Mouse (Mus musculus): ENCODE measurements around the gene Efna4. TPM values are rescaled to one million over a fixed set of nuclear protein-coding genes. Genes with fewer than 3 reads are reported as not detected.

The Efna4 gene
- total RNA-seq, 2 experiments from 2014 or later: 1.2 TPM; not detected in 1

DNA sequence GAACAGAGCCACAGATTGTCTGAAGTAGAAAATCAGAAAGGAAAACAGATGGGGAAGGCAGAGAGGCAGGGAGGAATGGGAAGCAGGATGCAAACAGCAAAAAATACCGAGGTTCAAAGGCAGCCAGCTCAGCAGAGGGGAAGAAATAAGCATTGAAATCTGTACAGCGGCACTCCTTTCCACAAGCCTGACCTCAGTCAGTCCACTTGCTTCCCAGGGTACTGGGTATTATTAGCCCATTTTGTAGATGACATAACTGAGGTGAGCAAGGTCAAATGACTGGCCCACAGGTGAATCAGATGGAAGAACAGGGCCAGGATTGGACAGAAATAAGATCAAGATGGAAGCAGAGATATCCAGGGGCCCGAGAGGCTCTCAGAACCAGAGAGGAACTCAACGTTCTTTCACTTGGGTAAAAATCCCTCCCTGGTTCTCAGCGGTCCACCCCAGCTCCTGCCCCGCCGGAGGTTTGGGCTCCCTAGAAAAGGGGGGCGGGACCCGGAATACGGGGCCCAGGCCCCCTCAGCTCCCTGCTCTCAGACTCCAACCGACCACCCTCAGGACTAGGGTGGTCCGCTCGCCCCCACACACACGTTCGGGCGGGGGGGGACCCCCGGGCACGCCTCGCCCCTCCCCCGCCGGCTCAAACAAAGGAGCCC lies 637 bp downstream of the Efna4 start:
- intact Hi-C loops (cut with DNase I): no loop called here
- DNase-seq (ENCODE audit: low spot score in 2 of 2): no peak

DNA sequence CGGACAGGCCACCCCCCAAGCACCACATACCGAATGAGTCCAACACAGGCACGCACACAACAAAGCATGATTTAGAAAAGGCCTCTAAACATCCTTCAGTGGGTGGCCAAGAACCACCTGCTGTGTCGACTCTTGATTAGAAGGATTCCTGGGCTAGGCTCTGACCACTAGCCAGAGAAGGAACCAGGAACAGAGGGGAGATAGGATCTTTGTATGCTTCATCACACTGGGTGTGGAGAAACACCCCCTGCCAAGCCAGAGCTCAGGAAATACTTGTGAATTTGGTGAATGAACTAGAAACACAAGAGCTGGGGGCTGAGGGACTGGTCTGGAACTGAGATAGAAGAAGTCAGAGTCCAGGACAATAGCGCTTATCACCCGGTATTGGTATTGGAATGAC lies 1.3 kb downstream of the Efna4 start:
- intact Hi-C loops (cut with DNase I): no loop called here
- no peak for DNase-seq (ENCODE audit: low spot score in 2 of 2)

DNA sequence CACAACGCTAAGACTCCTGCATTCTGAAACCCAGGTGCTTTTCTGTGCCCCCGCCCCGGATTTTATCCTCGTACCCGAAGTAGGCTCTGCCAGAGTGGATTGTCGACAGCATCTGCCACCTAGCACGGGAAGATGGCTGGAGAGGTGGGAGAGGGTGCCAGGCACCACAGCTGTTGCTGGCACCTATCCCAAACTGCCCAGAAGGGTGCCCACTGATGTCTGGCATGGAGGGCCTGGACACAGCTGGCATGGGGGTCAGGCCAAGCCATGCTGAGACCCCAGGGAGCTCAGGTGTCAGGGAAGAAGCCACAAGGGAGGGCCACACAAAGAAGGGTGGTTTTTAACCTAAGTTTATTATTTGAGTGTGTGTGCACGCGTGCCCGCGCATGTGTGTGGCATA lies 4.8 kb downstream of the Efna4 start:
- no peak for DNase-seq (ENCODE audit: low spot score in 2 of 2)
- intact Hi-C loops (cut with DNase I): no loop called here

DNA sequence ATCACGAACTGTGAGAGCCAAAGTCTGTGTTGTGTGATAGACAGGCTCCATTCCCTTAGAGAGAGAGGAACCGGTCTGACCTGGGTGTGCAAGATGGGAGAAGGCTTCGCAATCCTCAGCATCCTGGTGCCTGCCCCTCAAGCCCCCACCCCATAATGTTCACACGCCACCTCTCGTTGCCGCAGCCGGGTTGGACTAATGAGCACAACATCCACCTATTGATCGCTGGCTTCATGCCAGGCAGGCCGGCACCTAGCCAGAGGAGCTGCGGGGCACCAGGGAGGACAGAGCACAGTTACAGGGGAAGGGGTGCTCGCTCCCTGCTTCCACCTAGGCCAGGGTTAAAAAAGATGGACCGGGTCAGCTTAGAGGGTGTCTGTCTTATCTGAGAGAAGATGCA lies 5.4 kb downstream of the Efna4 start:
- DNase-seq (ENCODE audit: low spot score in 2 of 2): no peak
- intact Hi-C loops (cut with DNase I): no loop called here

DNA sequence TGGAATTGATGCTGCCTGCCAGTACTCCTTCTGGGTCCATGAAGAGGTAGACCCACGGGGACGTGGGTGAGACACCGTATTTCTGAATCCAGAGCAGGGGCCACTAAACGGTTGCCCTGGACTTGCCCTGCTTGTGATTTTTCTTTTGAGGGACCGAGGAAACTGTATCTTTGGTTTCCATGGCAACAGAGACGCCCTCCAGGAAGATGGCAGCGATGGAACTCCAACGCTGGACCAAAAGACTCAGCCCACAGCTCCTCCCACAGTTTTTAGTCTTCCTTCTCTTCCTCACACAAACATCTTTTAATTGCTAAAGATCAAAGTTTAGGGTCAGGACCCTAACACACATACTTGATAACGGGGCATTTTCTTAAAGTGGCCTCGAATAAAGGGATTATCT lies 5.8 kb downstream of the Efna4 start:
- intact Hi-C loops (cut with DNase I): no loop called here
- DNase-seq (ENCODE audit: low spot score in 2 of 2): no peak

DNA sequence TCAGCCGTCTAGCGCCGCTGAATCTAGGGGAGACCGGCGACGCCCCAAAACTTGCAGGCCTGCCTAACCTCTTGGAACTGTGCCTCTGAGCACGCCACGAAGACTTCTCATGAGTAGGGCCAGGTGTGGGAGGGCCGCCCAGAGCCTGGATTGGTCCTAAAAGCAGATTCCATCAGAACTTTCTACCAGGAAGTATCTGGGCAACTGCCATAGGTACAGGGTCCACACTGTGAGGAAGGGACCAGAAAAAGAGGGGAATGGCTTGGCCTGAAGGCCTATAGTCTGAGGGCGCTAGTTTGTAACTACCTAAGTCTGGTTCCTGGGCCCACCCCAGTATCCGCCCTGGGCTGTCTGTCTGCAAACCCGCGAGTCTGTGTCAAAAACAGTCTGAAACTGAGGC lies 6.3 kb downstream of the Efna4 start:
- intact Hi-C loops (cut with DNase I): no loop called here
- no peak for DNase-seq (ENCODE audit: low spot score in 2 of 2)

DNA sequence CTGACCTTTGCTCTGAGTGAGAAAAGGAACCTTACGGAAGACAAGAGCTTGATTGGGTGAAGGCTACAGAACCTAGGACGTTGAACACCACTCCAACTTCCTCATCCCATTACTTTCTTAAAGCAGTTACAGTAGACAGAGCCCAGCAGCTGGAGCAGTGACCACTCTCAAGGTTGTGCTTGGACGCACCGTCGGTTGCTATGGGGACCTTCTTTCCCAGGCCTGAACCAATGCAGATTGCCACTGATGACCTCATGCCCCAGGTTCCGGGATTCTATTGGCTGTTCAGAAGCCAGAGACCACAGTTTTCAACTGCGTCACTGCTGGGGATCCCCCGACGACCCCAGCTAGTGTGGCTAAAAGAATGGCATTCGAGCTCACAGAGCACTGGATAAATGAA lies 6.9 kb downstream of the Efna4 start:
- DNase-seq (ENCODE audit: low spot score in 2 of 2): no peak
- intact Hi-C loops (cut with DNase I): no loop called here

DNA sequence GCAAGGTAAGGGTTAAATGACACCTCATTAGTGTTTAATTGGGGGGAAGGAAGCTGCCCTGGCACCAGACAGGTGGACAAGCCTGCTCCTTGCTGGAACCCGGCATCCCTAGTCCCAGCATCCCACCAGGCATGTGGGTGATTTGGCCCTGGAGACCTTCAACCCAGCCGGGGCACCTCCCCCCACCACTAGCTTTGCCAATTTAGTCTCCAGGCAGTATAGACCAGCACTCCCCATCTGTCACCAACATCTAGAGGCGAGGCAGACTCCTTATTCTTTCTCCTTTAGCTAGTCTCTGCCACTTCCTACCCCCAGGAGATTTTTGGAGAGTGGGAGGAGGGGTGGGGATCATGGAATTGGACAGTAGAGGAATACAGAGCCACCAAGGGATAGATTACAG lies 7.5 kb downstream of the Efna4 start:
- intact Hi-C loops (cut with DNase I): no loop called here
- no peak for DNase-seq (ENCODE audit: low spot score in 2 of 2)

DNA sequence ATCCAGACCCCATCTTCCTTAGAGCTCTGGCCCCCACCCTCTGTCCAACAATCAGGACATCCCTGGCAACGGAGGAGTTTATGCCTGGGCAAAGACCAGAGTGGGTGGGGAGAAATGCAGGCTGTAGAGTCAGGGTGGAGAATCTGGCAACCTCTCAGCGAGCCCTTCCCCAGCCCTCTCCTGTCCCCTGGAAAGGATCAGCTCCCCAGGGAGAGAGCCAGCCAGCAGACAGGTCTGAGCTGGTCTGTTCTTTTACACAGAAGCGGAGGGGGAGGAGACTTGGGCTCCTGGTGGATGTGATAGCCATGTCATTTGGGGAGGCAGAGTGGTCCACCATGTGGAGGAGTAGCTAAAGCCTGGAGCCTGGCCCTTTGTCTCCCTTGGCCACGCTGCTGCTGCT lies 9.2 kb downstream of the Efna4 start:
- DNase-seq (ENCODE audit: low spot score in 2 of 2): no peak
- intact Hi-C loops (cut with DNase I): no loop called here

DNA sequence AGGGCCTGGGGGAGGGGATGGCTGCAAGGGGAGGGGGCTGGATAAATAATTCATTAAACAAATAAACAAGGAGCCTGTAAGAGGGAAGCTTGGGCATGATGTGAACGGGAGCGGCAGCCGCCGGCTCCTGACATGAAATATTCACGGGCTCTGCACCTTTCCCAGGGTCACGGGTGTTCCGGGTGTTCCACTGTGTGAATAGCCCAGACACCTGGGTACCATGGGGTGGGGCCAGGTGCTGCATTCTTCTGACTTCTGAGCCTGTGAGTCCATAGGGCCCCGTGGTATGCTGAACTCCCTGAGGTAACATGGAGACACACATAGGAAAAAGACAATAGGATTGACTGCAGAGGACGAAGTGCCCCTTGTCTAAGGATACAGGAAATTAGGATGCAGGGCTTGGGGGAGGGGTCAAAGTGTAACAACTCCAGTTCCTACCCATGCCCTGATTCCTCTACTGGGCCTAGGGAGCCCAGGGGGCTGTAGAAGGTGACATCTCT lies 10.4 kb downstream of the Efna4 start:
- intact Hi-C loops (cut with DNase I): no loop called here
- no peak for DNase-seq (ENCODE audit: low spot score in 2 of 2)

DNA sequence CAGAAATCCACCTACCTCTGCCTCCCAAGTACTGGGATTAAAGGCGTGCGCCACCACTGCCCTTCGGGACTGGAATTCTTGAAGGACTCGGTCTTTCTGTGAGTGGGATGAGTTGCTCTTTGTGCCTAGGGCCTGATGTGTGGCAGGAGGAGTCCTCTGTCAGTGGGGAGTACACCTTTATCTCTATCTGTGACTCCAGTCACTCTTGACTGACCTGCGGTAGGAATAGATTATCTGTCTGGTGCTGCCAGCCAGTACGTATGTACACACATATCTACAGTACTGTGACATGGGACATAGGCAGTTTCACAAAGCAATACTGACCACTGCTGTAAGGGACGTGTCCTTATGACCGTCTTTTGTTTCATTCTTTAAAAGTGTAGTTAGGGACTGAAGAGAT lies 11.9 kb downstream of the Efna4 start:
- intact Hi-C loops (cut with DNase I): no loop called here
- no peak for DNase-seq (ENCODE audit: low spot score in 2 of 2)

DNA sequence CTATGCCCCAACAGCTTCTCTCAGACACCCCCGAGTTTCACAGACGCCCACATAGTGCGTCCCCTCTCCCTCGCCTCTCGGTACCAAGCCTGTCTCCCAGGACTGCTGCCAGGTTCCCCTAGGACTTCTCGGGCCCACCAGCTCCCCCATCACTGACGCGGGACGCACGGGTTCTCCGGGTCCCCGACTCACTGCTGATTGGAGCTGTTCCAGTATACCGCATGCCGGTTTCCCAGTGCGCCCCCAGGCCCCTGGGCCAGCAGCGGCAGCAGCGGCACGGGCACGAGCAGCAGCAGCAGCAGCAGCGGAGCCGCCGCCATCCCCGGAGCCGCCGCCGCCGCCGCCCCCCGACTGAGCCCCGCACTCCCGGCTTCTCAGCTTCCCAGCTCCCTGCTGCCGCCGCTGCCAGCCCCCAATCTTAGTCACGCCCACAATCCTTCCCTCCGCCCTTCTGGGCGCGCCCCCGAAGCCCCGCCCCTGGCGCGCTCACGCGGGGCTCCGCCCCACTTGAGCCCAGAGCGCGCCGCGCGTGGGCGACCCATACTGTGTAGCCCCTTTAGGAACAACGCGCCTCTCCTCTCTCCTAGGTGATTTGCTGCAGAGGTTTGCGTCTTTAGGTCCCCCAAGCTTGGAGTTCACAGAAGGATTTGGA lies 15.2 kb downstream of the Efna4 start, which contains the start of gene Efna3:
Gene Efna3 (minus strand): TSS at position 452 of the 652 bp plus-strand sequence.
- intact Hi-C loops (cut with DNase I): no loop called here
- peak; percentile 88 to 91 for DNase-seq (ENCODE audit: low spot score in 2 of 2)

DNA sequence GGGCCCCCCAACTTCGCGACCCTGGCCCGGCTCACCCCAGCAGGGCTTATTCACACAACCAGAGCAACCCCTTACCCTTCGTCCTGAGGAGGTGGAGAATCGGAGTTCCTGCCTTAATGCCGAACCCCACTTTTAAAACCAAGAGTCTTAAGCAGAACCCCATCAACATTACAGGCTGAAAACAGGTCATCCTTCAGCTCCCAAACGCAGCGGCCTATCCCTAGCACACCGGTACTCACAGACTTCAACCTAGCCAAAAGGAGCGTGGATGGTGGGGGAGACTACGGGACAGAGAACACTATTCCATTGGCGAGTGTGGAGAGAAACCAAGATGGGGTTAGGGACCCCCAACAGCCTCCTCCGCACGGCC lies 15.7 kb downstream of the Efna4 start:
- intact Hi-C loops (cut with DNase I): no loop called here
- peak in 1 of 2 experiments; percentile 49 for DNase-seq (ENCODE audit: low spot score in 2 of 2)

DNA sequence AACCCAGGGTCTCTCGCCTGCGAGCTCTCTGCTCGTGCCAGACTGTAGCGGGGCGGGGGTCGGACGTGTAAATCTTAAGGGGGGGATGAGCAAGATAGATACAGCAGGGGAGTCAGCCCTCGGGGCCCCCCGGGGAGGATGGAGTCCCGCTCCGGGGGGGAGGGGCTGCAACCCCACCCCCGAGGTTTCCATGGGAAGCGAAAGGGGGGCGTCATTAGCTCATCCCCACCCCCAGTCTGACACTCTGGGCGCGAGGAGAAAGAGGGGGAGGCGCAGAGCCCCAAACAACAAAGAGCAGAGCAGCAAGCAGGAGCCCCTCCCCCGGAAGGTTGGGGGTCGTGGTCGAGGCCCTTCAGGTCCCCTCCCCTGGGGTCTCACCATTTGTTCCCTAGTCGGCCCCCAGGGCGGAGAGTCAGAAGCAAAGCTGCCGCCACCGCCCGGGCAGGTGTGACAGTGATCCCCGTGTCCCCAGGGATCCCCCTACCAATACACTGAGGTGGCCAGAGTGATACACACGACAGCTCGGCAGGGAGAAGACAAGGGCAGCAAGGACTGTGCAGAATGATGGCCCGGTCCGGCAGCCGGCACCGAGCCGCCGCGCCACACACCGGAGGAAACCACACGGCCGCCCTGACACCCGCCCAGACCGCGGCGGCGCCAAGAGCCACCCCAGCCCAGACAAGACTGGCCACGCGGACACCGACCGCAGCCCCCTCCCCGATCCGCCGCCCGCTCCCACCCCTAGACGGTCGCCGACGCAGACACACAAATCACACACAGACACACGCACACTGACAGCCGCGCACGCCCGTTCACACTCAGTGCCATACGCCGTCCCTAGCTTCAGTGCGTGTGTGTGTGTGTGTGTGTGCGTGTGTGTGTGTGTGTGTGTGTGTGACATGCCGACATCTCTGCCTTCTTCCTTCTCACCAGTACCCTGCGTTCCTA lies 16.4 kb downstream of the Efna4 start:
- DNase-seq (ENCODE audit: low spot score in 2 of 2): peak; percentile 48 to 54
- intact Hi-C loops (cut with DNase I): loop anchor here (2.0 kb wide), 1 partner anchor 17 kb away; the partner anchor contains the start of gene Efna4

DNA sequence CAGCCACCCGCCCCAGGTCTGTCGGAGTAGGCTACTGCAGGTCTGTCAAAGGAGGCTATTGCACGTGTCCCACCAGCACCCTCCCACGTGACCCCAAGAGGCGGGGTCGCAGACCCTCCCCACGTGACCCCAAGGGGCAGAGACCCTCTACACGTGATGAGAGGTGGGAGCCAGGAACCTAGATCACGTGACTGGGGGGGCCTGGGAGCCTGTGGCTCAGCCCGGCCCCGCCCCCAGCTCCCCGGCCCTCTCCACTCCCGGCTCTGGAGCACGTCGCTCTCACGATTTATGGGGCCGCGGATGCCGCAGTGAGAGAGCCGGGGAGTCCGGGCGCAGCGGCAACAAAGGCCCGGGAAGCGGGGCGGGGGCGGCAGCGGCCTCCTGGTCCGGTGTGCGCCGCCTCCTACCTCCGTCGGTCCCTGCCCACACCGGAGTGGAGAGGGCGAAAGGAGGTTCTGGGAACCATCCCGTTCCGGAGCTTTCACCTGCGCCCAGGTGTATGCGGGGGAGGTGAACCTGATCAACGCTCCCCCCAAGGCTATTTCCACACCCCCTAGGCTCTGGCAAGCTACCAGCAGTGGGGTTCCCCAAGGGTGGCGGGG lies 17.1 kb downstream of the Efna4 start:
- DNase-seq (ENCODE audit: low spot score in 2 of 2): peak; percentile 60 to 69

DNA sequence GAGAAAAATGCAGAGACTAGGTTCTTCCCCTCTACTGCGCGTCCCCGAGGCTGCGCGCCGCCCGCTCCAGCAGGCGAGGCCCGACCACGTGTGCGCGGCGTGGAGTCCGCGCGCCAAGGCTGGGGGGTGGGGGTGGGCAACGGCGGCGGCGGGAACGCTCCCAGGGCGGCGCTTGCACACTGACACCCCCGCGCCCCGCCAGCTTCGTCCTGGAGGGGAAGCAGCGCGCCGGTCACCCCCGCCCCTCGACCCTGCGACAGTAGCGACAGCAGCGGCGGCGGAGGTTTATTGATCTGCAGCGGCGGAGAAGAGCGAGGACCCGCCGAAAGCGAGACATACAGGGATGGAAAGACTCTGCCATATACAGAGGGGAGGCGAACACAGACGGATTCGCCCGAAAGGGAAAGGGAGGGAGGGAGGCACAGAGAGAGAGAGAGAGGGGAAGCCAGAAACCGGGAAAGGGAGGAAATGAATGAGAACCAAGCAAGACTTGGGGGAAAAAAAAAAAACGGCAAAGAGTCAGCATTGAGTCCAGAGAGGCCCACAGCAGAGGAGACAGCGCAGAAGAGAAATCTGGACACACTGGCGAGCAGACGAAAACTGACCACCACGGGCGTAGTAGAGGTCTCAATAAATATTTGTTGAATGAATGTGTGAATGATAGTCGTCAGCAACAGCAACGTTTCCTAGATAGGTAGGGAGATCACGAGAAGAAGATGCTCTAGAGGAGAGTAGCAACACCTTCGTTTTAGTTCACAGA lies 18.1 kb downstream of the Efna4 start:
- DNase-seq (ENCODE audit: low spot score in 2 of 2): peak; percentile 66 to 79
- intact Hi-C loops (cut with DNase I): loop anchor here (2.0 to 10.0 kb wide), 5 partner anchors 19 to 538 kb away; partner anchors contain the start of genes Efna4 and Ube2q1

More for the DNA sequence above, 17.1 kb downstream of the Efna4 start:
- intact Hi-C loops (cut with DNase I): loop anchor here (2.0 kb wide), 1 partner anchor 18 kb away; the partner anchor contains the start of gene Efna4

DNA sequence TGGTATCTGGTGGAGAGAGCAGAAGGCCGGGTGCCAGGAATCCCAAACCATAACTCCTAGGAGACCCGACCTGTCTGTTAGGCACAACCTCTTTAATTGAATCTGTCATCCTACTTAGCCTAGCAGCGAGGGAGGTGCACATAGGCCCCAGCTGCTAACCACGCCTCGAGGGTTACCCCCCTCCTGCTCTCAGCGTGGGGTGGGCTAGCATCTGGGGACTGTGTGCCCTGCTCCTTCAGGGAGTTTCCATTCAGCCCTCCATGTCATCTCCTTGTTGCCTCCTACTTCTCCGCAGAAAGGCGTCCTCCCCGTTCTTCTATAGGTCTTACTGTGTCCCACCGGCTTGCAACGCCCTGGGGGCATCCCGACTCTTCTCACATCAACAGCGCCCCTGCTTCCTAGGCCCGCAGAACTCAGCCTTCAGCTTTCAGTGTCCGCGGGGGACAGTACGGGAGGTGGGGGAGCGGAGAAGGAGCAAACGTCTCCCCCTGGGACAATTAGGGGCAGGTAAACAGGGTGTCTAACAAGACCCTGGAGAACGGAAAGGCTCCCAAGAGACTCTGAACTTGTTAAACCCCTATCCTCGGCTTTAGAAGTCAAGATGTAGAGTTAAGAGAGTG lies 18.7 kb downstream of the Efna4 start:
- no peak for DNase-seq (ENCODE audit: low spot score in 2 of 2)
- intact Hi-C loops (cut with DNase I): loop anchor here (5.0 to 10.0 kb wide), 4 partner anchors 33 to 538 kb away; partner anchors contain the start of gene Ube2q1

DNA sequence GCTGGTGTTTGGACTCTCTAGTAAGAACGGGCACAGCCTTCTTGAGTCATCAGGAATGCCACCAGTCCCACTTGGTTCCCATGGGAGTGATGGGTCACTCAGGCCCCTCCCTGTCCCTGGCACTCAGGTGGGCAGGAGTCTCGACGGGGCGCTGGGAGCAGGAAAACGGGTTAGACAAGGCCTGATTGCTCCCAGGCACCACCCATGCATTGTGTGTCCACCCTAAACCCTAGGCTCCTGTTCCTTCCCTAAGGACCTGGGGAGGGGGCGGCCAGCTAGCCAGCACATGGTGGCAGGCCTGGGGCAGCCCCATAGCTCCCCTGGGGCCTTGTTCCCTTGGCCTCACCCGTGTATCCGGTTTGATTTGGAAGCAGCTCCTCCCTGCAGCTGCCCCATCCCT lies 19.5 kb downstream of the Efna4 start:
- no peak for DNase-seq (ENCODE audit: low spot score in 2 of 2)
- intact Hi-C loops (cut with DNase I): loop anchor here (5.0 to 10.0 kb wide), 4 partner anchors 34 to 539 kb away; partner anchors contain the start of gene Ube2q1
